Mouse (Mus musculus) left cerebral cortex, adult 8-10 months (tissue): ENCODE measurements around the gene Stum. TPM values are rescaled to one million over a fixed set of nuclear protein-coding genes. Genes with fewer than 3 reads are reported as not detected.

Experiments
- DNase-seq, 2 experiments: peaks; one replicate each; pipeline ENCODE4 v3.0.0; 2022; ENCODE audit warnings: low spot score in 2 of 2
- total RNA-seq, 4 experiments: library from RNA; stranded (reverse); gene quantifications; 2 replicates each; pipeline ENCODE4 v1.2.4; 2022

The Stum gene
- total RNA-seq, 4 experiments from 2014 or later, result 139 to 156 (median 147) TPM

DNA sequence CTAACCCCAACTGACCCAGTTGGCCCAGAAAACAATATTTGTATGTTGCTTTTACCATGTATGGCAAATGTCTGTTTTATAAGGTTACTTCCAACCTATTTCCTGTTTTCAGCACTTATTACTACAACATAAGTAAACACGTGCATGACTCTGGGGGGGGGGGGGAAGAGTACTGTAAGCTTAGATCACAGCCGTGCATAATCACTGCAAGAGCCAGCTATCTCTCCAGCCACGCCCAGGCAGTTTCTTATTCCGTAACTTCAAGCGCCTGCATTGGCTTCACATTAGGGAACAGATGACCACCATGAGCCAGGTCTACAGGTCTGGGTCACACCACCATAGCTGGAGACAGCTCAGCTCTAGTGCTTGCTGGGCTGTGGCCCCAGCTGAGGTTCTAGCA lies 53.5 kb downstream of the Stum start:
- no peak for DNase-seq

DNA sequence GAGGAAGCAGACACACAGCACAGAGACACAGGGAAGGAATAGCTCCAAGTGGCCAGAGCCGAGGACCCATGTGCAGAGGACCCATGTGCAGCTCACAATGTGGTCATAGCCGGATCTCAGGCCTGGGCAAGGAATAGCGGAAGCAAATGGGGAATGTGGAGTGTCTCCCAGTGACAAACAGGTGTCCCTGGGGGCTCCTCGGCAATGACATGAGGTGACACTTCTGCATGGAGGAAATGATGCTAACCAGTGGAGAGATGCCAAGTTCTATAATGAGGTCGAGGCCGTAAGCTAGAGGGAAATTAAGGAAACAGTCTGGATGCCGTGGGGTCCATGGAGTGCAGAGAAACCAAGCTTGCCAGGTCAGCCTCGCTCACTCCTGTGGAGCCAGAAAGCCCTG lies 54.4 kb downstream of the Stum start:
- DNase-seq, result no peak

DNA sequence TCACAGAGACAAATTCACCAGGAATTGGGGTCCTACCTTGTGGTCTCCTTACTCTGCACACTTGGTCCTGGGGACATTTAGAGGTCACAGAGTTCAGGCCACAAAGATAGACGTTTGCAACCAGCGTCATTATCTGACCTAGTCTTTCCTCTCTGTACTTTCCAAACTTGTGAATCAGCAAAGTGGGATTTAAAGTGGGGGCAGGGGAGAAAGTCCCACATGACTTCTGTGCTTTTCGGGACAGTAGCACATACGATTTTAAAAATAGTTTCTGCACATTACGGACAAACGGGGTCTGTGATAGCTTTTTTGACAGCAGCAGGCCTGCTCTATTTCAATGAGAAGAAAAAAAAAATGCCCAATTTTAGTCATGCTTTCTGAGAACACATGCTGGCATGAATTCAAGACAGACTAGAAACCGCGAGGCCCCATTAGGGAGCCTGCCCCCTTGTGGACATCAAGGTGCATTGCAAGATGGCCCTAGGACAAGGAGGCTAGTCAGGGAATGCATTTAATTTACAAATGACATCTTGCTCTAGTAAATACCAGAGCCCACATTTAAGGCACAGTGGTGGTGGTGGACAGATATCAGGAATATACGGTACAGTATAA lies 55.1 kb downstream of the Stum start:
- DNase-seq, result no peak

DNA sequence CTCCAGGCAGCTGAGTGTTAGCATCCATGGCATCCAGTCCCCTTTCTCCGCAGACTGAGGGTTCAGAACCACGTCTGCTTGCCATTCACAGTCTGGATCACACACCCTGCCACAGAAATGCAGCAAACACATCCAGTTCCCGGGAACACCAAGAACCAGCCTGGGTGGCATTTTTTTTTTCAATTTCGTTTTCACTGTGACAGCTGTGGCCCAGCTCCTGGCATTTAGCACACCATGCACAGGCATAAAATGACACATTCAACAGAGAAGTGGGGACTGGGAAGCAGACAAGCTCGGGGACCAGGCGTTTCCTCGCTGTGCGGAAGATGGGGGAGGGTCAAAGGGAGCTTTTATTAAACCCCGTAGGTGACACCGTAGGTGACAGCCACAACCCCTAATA lies 55.6 kb downstream of the Stum start:
- DNase-seq, result no peak

DNA sequence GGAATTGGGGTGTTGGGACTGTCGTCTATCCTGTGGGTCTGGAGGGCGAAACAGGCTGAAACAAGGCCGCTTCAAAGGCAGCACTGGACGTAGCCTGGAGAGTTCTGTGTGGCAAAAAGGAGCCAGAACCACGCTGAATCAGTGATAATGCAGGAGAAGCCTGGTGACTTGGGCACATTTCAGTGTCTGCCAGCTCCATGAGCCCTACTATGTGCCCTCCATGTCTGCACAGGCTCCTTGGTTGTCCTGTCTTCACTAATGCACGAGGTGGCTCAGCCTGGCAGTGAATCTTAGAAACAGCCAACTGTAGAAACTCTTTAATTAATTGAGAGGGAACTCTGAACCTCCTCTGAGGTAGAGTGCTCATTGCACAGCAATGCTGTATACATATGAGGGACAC lies 56.9 kb downstream of the Stum start:
- DNase-seq, result no peak

DNA sequence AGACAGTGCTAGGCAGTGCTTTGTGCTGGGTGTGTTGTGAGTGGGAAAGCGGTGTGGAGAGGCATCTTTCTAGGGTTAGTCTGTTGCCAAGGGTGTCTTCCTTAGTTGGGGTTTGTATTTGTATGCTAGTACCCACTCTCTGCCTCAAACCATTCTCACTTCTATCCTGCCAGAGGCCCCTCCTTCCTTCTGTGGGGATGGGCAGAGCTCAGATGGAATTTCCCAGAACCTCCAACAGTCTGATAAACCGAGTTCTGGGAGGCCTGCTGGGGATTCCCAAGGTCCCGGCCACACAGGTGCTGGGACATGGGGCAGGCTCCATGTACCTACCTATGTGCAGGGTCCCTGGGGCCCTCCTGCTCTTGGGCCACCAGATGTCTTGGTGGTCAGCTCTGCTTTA lies 59.4 kb downstream of the Stum start:
- DNase-seq, result no peak

DNA sequence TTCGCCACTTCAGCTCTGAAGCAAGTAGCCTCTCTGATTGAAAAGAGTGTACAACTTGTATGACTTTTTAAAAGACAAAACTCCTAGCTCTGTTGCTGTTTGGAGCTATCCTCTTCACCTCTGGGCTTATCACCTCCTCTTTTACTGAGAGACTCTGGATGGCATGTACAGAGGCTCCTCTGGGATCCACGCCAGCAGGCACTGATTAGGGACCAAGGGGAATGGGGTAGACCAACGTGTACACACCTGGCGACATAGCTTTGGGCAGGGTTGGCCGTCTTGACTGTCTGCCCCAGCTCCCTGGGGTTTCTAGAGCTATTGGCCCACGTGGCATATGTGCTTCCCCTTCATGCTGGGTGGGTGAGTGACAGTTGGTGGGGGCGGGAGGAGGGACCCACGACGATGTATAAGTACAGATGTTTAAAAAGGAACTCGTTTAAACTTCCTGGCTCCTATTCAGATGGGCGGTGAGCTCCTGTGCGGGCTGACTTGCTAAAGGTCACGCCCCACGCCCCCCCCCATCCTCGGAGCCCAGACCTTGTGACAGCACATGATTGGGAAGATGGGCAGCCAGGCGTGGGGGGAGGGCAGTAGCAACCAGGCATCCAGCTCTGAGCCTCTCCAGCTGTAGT lies 60.2 kb downstream of the Stum start:
- DNase-seq, result no peak

DNA sequence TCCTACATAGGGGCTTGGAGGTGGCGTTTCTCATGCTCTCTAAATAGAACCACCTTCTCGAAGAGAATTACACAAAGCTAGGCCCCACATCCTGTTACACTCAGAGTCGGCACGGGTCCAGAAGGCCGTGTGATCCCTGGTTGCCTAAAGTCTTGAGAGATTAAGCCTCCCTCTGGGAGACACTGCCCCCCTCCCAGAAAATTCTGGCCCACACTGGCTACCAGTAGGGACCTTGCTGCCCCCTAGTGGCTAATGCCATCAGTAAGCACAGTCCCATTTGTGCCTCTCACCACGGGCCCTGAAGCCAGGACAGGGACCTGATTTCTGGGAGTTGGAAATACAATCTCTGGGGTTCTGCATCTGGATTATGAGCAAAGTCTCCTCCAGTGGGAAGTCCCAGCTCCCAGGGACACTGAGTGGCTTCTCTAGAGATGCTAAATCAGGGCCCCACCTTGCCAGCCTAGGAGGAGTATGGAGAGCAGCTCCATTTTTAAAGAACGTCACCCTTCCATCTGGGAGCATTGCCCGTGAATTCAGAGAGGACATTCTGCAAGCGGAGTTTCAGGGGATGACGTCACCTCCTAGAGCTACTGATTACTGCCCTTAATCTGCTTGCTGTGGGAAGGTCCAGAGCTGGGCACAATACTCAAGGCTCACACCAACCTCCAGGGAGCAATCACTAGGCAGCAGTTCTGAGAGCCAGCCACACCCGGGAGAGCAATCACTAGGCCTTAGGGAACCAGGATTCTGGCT lies 61.1 kb downstream of the Stum start:
- DNase-seq, result no peak

DNA sequence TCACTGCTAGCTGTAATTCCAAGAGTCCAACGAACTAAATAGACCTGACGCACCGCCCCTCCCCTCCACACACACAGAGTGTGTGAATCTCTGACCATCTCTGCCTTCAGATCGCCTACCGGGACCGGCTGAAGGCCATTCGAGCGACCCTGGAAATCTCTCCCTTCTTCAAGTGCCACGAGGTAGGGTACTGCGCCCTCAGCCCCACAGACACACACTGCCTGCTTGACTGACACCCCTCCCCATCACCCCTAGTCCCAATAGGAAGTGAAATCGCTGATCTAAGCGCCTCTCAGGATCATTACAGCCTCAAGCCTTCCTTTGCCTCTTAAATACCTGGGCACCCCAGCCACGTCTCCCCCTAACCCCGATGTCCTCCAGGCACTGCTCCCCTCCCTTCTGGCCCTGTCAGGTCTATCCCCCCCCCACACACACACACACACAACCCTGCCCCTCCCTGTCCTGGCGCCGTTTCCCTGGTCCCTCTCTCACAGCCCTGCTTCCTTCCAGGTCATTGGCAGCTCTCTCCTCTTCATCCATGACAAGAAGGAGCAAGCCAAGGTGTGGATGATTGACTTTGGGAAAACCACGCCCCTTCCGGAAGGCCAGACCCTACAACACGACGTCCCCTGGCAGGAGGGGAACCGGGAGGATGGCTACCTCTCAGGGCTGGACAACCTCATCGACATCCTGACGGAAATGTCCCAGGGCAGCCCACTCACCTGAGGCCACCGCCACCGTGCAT lies 62.0 kb downstream of the Stum start:
- DNase-seq, result no peak

DNA sequence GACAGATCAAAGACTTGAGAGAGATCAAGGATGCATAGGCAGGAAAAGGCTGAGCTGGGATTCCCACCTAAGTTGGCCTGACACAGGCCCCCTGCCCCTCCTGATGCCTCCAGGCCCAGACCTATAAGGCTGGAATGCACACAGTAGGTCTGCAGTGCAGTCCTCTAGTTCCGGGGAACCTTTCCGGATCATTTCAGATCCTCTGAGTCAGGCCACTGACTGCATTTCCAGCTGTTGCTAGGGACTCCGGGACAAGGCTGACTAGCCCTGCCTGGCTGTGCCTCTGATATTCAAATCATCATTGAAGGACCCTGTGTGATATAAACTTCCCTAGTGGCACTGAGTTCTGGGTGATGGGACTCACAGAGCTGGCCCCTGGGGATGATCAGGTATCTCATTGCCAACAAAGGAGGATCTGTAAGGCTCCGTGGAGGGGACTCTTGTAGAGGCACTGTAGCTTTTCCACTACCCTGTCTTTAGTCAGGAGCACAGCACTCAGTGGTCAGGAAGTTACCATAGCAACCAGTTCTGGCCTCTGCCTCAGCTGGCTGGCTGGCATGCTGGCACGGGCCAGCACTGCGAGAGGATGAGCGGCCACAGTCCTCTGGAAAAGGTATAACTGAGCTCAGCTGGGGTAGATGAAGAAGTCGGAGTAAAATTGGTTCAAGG lies 62.7 kb downstream of the Stum start:
- no peak for DNase-seq

DNA sequence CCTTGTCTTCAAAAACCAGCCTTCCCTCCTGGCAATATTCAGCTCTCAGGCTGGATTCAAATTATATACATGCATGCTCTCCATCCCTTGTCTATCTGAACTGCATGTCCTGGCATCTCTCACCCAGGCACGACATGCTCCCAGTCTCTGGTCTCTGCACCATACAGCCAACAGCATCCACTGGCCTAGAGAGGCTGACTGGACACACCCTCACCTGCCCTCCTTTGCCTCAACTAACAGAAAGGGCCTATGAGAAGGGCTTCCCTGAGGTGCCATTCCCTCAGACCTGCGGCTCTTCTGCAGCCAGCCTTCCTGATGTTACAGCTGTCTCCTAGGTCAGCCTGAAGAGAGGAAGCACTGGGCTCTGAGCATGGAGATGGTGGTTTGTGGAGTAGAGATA lies 64.2 kb downstream of the Stum start:
- DNase-seq, result no peak

DNA sequence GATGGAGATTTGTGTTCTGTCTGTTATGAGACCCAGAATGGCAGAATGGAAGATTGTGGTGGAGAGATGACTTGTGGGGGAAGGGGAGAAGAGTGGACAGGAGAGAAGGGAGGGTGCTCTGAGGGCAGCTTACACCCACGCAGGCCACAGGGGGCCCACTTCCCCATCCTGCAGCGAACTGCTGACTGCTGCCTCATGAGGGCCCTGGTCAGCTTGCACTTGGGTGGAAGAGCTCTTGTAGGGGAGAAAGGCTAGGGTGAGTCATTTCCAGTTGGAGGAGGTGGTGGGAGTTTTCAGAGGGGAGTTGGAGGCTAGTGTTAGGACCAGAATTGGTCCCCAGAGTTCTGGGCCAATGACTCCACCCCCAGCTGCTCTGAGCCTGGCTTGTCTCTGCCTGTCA lies 66.2 kb downstream of the Stum start:
- DNase-seq, result no peak

DNA sequence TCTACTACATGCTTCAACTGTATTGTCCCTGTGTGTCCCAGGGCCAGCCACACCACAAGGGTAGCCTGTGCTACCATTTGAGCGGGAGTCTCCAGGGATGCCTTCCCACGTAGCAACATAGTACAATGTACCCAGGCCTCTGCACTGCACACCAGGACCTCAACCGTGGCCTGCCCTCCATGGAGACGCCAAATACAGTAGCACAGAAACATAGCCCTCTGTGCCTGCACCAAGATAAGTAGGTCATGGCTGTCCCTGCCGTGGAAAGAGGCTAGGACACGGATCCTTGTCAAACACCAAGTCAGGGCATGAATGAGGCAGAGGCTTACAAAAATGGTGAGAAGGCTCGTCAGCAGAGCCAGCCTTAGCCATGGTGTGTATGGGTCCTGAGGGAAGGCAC lies 67.5 kb downstream of the Stum start:
- DNase-seq, result no peak

DNA sequence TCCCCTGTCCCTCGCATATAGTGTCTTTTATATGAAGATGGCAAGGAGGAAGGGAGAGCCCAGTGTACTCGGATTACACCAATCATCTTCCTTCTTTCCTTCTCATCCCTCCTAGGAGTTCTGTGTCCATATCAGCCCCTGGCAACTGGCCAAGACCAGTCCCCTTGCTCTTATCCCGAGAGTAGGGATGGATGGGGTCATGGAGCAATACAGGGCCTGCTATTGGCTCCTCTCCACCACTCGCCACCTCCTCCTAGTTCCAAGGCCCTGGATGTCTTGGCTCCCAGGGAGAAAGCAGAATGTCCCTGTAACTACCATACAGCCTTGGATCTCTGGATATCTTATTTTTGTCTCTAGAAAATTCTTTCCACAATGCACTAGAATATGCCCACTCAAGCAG lies 68.2 kb downstream of the Stum start:
- DNase-seq, result no peak

DNA sequence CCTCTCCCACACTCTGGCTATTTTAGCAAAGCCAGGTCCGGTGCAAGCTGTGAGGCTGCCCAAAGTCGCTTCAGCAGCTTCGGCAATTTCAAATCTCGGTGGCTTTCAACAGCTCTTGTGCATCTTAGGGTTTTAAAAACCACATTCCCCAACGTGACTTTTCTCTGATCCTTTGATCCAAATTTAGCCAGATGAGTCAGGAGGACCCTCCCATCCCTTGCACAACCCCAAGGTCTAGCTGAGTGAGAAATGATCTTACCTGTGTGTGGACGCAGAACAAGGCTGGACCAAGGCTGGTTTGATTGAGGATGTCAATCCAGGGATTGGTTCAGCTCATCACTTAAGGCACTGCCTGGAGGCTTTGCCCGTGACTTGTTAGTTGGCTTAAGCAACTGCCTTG lies 73.0 kb downstream of the Stum start:
- no peak for DNase-seq

DNA sequence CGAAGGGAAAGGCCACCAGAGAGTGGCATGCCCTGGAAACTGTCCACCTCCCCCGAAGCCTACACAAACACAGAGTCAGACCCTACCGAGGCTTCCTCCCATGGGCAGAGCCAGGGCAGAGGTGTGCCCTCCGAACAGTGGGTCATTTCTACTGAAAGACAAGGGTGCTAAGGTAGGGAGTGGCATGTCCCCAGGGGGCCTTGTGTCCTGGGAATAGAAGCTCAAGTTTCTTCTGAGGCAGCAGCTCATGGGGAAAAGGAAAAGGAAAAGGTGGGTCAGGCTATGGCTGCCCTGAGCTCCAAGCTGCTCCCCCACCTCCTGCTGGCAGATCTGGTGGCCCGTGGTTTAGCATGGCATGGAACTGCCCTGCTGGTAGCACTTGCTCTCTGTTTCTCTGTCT lies 73.5 kb downstream of the Stum start:
- DNase-seq, result no peak

DNA sequence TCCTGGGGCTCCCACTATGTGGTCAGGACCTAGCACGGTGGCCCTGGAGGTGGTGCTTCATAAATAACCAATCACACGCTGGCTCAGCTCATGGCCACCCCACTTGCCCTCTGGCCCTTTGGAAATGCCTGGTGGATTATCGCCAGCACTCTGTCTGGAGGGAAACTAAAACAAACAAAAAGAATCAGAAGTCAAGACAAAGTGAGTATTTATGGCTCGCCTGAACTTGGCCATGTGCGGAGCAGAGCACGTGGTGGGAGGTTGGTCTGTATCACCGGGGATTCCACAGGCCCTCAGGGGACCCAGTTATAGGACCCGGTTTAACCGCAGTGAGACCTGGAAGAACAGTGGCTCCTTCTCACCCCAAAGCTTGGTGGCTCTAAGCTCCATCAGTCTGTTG lies 74.5 kb downstream of the Stum start:
- DNase-seq, result no peak

DNA sequence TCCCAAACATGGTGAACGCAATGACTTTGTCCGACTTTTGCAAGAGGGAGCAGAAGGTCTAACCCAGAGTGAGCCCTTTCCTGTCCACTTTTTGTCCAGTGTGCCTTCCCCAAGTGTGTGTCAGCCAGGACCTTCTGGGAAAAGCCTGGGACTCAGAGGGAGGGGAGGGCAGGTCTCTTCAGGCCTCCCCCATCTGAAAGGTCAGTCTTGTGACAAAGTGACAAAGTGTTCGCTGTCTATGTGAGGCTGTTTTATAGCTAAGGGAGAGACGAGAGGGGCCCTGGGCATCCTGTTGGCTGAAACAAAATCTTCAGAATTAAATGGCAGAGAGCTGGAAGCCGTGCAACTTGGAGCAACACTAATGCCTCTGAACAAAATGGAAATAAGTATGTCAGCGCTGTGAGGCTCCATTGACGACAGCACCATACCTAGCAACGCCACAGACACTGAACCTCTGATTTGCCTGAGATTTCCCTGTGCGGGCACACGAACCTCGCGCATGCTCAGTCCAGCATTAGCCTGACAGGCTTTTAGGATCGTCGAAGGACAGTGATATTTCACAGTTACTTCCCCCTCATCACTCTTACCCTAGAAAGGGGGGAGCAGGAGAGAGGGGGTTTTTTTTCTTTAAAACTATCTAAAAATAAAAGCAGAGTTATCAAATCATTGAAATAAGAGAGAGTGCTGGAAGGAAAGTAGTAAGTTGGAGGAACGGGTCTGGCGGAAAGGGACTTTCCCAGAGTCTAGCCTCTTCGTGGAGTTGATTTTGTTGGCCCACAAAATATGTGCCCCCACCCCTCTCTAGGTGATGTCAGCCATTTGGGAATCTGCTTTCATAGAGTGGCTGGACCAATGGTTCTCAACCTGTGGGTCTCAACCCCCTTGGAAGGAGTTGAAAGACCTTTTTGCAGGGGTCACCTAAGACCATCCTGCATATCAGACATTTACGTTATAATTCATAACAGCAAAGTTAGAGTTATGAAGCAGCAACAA lies 75.3 kb downstream of the Stum start:
- DNase-seq, result no peak

DNA sequence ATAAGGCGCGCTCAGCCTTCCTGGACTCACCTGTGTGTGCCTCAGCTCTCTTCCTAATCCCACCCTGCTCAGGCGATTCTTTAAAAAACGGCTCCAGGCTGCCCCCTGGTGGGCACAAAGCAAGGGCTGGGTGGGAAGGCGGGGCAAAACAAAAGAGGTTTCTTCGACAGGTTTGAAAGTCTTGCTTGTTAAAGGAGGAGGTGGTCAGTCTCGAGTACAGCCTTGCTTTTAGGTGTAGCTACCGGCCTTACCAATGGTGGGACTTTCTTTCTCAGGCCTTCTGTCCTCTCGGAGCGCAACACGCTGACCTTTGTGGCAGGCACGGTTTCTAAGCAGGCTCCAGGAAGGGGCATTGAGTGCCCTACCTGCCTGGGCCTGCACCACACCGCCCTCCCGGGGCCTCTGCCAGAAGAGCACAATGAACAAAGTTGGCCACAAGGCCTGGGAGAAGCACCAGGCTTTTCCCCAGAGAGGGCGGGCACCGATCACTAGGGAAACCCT lies 76.1 kb downstream of the Stum start:
- no peak for DNase-seq

DNA sequence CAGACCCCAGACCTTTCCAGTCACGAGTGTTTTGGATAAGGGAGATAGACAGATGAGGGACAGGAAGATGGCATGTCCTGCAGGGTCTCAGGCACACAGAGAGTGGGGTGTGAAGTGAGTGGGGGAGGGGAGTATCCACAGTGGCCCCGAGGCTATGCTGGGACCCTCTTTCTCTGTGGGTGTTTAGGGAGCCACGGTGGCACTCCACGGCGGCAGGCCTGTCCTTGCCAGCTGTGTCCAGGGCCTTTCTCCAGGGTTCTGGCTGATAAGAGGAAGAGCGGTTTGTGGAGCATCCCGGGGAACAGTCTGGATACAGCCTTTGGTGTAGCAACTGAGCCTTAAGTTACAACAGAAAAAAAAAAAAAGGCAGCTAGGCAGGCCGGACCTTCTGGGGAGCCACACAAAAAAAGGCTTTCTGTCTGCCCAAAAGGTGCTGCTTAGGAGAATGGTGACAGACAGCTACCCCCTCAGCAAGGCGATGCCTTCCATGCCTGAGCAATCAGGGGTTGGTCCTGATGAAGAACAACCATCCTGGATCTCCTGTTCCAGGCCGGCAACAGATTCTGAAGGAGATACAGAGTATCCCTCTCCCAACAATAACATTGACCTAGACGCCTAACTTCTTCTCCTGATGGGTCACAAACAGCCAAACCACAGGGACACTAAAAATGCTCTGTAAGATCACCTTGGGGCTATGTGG lies 76.8 kb downstream of the Stum start:
- DNase-seq, result no peak
